Mouse (Mus musculus): ENCODE measurements around the gene Tspan11.

Tspan11 gene

DNA sequence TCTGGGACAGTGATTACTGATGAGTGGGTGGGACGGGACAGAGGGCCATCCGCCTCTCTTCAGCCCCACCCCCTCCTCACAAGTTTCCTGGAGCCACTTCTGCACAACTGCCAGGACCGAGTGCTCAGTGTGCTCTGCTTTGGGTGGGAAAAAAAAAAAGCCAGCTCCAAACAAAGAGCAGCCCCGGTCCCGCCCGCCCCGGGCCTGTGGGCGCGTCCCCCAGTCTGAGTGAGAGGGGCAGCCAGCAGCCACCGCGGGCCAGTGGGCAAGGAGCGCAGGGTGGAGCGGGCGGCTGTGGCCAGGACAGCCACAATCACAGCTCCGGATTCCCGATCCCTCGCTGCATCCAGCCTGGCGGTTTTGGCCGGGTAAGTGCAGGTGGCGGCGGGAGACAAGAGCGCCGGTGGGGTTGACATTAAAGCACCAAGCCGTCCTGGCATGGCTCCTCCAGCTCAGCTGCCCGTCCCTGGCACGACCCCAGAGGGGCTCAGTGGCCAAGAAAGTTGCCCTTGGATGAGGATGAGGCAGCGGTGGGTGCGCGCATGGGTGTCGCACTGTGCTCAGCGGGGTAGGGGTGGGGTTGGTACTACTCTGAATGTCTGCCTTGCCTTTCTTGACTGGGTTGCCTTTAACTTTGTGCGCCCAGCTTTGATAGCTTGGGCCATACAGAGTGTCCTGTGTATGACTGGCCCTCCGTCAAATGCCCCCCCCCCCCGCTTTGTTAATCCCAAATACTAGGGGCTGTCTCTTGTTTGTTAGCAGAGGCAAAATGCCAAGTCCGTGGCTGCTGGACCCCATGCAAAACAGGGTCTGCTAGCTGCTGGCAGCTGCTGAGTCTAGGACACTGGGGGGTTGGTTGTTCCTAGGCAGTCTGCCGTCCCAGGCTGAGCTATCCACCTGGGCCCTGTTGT is at the start of gene Tspan11:
TSS of gene Tspan11 (plus strand) at position 79 of the 911 bp plus-strand sequence.
- no peak for DNase-seq (ENCODE audit: low spot score)

DNA sequence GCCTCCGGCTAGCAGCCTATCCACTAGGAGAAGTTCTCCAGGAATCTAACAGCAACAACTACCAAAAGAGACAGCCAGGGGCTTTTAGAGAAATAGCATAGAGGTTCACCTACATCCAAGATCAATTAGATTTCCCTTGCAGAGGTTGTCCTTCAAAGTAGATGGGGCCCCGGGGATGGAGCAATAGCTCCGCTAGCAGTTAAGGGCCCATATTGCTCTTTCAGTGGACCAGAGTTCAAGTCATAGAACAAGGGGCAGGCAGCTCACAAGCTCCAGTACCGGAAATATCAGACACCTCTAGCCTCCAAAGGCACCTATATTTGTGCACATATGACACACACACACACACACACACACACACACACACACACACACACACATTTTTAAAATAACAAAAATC is 49.5 kb upstream of the Tspan11 start:
- DNase-seq (ENCODE audit: low spot score): no peak

DNA sequence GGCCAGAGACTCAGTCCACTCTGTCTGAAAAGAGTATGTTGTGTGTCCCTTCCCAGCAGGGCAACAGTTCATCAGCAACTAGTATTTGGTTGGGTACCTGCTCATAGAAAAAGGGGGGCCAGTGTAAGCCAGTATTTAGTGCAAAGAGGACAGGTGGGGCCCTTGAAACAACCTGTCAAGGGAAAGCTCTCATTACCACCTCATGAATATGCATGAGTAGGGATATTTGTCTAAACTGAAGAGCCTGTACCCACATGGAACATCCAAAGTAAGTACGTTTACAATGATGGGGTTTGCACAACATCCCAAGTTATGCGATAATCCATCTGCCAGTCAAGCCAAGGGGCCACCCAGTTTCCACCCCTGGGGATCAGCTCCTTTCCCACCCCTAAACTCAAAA is 47.9 kb upstream of the Tspan11 start:
- DNase-seq (ENCODE audit: low spot score): no peak

DNA sequence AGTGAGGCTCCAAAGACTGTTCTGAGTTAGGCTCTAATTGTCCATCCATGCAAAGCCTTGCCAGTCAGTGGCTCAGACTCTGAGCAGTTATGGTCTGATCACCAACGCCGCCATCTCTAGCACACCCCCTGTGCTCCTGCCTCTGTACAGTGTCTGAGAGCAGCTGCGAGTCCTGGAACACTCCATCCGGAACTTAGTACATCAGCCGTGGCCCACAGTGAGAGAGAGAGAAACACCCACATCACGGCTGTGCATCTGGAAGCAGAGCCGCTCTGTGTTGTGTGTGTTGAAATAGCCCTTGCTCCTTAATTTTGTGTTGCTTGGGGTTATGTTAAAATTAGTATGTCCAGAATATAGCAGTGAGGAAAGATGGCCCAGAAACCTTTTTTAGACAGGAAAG is 47.2 kb upstream of the Tspan11 start:
- DNase-seq (ENCODE audit: low spot score): no peak

DNA sequence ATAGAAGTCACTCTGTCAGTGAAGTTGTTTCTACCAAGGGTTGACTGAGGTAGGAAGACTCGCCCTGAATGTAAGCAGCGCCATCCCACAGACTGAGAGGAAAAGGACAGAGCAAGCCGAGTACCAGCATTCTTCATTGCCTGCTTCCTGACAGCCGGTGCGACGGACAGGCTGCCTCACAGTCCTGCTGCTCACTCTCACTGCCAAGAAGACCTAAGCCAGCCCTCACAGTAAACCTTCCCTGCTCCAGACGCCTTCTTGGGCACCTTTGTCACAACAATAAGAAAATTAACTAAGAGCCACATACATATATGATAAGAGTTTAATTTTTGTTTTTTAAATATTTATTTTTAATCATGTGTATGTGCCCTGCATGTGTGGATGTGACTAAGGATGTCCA is 46.1 kb upstream of the Tspan11 start:
- DNase-seq (ENCODE audit: low spot score): no peak

DNA sequence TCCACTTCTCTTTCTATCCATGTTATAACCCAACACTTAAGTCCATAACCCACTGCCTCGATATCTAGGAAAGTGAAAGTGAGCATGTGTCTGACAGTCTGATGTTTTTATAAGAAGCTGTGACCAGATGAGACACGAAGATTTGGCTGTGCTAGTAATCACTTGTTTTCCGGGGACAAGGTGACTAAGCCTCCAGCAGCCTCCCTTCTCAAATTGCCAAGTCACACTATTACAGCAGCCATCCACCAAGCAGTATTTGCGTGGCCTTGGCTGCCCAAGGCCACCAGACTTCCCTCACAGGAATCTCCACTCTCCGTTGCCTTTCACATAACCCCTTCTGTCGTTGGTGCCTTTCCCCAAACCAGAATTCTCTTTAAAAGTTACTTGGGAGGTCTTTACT is 40.9 kb upstream of the Tspan11 start:
- DNase-seq (ENCODE audit: low spot score): no peak

DNA sequence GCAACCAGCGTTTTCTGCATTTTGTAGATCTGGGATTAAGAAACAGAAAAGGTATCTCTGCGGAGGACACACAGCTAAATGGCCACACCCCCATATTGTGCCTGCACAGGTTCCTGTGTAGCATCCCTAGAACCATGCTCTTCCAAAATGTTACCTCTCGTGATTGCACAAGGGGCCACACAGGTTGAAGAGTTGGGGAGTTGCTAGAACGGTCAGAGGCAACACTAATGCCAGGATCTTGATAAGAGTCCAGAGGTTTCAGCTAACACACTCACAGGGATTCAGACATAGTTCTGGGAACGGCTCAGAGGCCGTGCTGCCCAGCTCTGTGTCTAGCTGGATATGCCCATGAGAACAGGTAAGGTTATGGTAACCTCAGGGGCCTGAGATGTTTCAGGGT is 37.9 kb upstream of the Tspan11 start:
- no peak for DNase-seq (ENCODE audit: low spot score)

DNA sequence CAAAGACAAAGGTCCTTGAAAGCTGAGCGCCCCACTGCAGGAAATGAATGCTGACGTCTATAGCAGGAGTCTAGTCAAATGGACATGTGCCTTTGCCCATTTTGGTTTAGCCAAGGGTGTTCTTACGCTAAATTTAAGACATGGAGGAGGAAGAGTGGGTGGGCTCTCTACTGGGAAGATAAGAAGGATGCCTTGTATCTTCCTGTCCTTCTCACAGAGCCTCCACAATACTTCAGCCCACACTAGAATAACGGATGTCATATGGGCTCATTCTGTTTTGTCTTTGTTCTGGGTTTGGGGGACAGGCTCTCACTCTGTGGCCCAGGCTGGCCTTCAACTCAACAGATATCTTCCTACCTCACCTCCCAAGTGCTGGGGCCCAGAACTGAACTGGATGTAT is 35.8 kb upstream of the Tspan11 start:
- no peak for DNase-seq (ENCODE audit: low spot score)

DNA sequence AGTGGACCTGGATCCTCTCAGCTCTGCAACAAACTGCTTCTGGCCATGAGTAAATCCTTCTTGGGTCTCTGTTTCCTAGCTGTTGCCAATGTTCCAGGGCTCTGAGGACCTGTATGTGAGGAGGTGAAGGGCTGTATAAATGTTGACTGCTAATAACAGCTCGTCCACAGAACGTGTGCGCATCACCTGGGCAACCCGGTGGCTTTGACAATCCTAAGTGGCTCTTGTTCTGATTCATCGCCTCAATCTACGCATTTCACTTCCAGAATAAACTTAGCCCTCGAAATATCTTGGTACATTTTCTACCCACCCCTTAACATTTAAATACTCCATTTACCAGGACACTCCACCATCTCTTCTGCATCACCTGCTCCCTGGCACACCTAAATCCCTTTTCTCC is 34.1 kb upstream of the Tspan11 start:
- DNase-seq (ENCODE audit: low spot score): no peak

DNA sequence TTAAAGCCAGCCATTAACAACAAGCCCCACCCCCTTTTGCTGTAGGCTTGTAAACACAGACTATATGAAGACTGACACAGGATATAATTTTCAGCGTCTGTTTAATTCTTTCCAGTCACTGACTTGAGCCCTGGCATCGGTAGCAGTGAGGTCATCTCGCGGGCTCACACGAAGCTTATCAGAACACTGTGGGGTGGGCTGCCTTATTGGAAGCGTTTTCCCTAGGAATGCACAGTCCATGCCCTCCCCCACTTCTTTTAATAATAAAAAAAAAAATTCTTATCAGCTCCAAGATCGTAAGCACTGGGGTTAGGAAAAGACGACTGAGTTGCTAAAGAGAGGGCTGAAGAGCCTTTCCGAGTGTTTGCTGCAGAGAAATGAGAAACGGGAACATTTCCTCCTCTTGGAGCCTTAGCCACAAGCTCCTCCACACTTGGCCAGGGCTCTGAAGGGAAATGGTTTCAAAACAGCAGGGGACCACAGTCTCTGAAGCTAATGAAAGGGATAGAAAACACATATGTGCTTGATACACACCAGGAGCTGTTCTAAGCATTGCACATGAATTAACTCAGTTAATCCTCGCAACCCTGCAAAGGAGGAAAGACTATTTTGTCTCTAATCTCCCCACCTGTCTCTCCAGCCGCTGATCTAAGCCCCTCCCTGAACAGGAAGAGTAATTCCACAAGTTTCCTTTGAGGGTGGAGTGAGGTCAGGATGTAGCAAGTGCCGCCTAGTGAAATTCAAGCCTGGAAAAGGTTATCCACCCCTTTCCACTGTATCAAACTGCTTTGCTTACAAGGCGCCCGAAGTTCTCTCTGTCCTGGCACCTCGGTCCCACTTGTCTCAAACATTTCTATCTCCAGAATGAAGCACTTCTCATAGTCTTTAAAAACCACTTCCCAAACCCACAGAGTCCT is 33.4 kb upstream of the Tspan11 start:
- DNase-seq (ENCODE audit: low spot score): no peak

DNA sequence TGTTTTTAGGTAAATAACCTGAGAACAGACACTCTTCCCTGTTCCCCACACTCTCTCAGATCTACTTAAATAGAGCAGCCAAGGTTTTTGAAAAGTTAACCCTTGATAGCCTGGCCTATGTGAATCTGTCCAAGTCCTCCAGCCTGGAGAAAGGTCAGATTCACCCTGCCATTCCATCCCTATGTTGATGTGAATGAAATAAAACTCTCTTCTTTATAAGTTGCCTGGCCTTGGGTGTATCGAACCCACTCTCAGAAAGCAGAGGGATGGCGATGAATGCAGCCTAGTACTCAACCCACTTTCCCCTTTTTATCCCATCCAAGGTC is 32.7 kb upstream of the Tspan11 start:
- no peak for DNase-seq (ENCODE audit: low spot score)

DNA sequence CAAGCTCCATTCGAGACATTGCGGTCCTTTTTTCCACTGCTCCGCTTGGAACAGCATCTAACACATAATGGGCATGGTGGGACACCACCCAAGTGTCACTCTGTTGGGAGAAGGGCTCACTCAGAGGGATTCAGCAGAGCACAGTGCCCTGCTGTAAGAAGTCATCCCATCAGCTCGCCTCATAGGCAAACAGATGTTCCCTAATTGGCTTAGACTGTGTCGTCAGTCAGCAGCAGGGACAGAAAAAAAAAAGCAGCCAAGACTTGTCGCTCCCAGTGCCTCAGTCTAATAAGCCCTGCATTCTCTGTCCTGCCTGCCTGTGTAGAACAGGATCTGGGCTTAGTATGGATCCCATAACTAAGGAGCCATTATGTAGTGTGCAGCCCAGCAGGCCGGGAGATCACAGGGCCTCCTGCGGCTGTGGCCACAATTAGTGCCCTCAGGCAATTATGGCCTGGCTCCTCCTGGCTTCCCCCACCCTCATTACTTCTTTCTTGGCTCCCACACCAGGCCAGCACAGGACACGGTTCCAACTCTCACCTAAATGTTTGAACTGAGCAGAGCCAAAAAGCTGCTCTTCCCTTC is 31.6 kb upstream of the Tspan11 start:
- no peak for DNase-seq (ENCODE audit: low spot score)

DNA sequence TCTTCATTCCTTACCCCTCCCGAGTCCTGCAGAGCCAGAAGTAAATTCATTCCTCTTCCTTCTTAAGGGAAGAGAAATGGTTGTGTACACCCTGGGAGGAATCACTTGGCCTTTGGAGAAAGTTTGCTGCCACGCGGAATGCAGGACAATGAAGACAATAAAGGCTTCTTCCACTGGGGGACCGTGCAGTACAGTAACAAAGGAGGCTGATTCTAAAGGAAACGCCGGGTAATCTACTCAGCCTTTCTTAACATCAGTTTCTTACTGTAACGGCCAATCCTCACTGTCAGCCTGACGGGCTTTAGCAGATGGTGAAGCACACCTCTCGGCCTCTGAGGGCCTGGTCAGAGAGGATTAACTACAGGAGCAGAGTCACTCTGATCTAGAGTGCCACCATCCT is 25.4 kb upstream of the Tspan11 start:
- no peak for DNase-seq (ENCODE audit: low spot score)

DNA sequence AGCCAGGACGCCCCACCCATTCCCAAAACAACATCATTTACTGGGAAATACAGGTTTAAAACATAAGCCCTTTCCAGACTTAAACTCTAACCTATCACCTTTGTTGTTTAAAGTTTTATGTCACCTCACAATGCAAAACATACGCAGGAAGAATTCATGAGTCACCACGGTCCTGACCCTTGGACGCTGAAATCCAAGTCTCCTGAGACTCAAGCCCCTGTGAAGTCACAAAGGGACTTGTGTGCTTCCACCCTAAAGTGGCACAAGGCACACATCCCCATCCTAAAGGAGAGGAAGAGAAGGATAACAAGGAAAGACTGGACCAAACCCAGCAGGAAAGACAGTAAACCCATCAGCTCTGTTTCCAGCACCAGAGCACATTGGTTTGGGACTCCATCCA is 22.0 kb upstream of the Tspan11 start:
- no peak for DNase-seq (ENCODE audit: low spot score)

DNA sequence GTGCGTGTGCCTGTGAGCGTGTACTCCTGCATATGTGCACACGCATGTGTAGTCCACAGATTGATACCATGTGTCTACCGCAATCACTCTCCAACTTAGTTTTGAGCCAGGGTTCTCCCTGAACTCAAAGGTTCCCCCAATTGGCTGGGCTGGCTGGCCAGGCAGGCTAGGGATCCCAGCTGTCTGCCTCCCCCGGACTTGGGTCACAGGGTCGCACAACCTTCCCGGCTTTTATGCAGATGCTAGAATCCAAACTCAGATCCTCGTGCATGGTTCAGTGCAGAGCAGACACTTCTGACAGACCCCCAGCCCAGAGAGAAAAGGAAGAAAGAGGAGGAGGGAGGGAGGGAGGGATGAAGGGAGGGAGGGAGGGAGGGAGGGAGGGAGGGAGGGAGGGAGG is 18.8 kb upstream of the Tspan11 start:
- no peak for DNase-seq (ENCODE audit: low spot score)

DNA sequence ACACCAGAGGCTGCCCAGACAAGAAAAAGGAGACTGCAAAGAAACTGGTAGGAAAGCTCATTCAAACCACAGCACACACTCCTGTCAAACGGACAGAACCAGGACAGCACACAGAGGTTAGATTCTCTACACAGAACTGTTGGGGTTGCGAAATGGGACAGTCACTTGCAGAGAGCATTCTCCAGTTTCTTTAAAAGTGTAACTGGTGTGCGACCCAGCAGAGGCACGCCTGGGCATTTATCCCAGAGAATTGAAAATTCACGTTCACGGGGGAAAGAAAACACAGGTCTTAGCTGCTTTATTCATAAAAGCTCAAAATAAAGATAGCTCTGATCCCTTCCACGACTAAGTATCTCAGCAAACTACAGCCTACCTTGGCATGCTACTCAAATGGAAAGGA is 18.3 kb upstream of the Tspan11 start:
- no peak for DNase-seq (ENCODE audit: low spot score)

DNA sequence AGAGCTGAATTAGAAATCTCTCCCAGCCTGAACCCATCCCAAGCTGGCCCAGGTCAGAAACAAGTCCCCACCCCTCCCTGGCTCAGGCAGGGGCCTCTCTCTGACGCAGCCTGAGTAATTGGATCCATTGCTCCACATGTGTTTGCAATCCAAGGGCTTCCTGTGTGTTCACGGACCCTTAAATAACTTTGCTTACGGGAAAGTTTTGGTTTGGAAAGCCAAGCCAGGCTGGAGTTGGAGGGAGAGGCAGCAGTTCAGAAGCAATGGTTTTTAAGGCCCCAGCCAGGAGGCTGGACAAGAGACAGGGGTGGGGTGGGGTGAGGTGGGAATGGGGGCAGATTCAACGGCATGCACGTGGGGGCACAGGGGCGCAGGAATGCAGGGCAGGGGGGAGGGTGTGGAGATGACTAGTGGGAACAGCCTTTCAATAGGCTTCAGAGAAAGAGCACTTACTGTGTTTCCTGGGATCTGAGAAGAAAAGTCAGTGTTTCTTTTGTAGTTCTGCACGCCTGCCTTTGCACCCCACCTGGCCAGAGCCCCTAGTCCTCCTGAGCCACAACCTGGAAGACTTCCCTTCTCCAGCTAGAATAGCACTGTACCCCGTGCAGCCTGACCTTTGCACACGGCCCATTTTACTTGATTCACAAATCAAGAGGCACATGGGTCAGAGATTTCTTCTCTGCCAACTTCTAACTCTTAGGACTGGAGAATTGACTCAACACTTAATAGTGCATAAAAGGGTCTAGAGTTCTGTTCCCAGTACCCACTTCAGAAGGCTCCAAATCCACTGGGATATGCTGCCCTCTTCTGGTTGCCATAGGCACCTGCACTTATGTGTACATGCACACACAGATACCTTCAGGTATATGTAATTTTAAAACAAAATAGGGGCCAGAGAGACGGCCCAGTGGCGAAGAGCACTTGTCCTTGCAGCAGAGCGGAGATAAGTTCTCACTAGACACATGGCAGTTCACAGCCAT is 16.8 kb upstream of the Tspan11 start:
- no peak for DNase-seq (ENCODE audit: low spot score)

DNA sequence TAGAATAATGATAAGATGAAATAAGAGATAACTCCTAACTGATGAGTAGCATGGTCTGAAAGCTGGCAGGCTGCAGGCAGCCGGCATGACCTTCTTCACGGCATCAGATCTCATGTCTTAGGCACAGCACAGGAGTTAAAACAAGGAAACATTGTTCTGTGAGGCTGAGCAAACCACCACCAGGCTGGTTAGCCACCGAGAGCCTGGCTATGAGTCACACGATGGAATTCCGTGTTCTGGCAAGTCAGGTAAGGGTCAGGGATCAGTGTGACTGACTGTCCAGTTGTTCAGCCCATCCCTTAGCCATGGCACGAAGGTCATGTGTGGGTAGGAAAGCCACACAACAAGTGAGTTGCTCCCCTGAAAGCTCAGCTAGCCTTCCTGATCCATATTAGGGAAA is 16.0 kb upstream of the Tspan11 start:
- DNase-seq (ENCODE audit: low spot score): no peak

DNA sequence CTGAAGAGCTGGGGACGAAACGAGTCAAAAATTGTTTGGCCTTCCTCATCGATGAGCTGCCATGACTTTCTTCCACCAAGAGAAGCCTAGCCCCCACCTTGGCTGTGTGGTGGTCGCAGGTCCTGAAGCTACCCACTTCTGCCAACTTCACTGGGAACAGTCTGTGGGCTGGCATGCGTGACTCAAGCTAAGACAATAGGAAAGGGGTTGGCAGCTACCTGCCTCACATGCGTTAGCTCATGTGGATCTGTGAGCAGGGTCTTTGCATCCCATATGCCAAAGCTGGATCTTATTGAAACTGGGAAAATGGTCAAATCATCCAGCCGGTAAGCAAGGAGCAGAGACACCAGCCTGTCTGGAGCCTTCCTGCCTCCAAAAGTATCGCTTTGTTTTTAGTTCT is 14.8 kb upstream of the Tspan11 start:
- DNase-seq (ENCODE audit: low spot score): no peak

DNA sequence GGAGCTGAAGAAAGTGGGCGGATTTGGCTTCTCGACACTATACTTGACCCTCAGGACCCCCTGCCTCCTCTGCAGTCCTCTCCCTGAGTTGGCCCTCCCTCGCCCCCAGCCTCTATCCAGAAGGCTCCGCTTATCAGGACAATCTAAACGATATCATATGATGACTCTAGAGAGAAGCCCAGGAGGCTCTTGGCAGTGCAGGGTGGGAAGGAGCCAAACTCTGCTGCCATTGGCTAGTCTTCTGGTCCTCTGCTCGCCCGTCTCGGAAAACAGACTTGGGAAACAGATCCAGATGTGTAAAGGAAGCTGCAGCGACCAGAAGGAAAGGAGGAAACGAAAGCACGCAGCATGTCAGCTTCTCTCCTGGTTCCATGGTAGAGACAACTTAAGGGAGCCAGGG is 11.5 kb upstream of the Tspan11 start:
- no peak for DNase-seq (ENCODE audit: low spot score)

DNA sequence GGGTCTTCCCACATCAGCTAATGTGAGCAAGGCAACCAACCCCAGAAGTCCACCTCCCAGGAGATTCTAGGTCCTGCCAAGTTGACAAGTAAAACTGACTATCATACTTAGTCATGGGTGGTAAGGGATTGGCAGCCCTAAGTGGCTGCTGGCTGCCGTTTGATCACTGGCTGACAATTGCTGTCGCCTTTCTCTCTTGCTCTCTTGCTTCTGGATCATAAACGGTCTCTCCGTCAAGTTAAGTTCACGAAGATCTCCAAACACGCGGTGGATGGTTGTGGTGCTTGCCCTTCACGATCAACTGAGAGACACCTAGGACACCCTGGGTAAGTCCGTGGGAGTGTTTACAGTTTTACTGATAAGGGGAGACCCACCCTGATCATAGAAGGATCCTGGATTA is 11.0 kb upstream of the Tspan11 start:
- no peak for DNase-seq (ENCODE audit: low spot score)

DNA sequence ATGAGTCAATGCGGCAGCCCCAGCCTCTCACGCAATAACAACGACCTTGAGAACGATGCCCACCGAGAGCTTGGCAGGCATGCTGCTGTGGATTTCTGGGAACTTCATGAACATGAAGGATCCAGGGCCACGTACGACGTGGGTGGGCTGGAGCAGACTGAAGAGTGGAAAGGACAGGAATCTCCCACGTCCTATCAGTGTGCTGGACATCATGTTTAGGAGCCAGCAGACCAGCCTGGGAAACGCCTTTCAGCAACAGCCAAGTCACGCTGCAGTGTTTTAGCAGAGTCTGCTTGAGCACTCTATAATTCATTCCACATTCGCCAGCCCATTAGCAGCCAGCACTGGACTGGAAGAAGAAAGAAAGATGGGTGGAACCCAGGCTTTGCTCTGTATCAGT is 10.4 kb upstream of the Tspan11 start:
- DNase-seq (ENCODE audit: low spot score): no peak
